Mouse (Mus musculus) forebrain, postnatal 0 days (tissue): ENCODE results near the gene Kbtbd7. TPM values are rescaled to one million over a fixed set of nuclear protein-coding genes. Genes with fewer than 3 reads are reported as not detected.

Source experiments
- ATAC-seq: fragments of 200-750 bp; cut with Nextera tagmentation; 2 replicates; pipeline ENCODE4 v1.8.0; 2017; ENCODE audit warnings: mild to moderate bottlenecking, moderate library complexity
- DNase-seq: peaks from one replicate; pipeline ENCODE4 v3.0.0-alpha.2; 2015
- H3K27ac ChIP-seq: fragments of 300-500 bp; sonication (generic); 2 replicates; pipeline ENCODE4 v1.5.1; 2014; ENCODE audit warnings: low read depth, mild to moderate bottlenecking, antibody characterized with exemption, low read length, moderate library complexity, mixed read lengths
- H3K27me3 ChIP-seq: fragments of 300-500 bp; sonication (generic); 2 replicates; pipeline ENCODE4 v1.6.1; 2014; ENCODE audit warnings: mild to moderate bottlenecking, low read length, mixed read lengths; ENCODE audit not compliant: insufficient read depth
- H3K36me3 ChIP-seq: fragments of 300-500 bp; sonication (generic); 2 replicates; pipeline ENCODE4 v1.6.1; 2014; ENCODE audit warnings: mild to moderate bottlenecking, moderate library complexity; ENCODE audit not compliant: insufficient read depth
- H3K4me1 ChIP-seq: fragments of 300-500 bp; sonication (generic); 2 replicates; pipeline ENCODE4 v1.6.1; 2014; ENCODE audit warnings: antibody characterized with exemption; ENCODE audit not compliant: insufficient read depth
- H3K4me2 ChIP-seq: fragments of 300-500 bp; sonication (generic); 2 replicates; pipeline ENCODE4 v1.6.1; 2014; ENCODE audit warnings: low read depth, mild to moderate bottlenecking, moderate library complexity
- H3K4me3 ChIP-seq: fragments of 300-500 bp; sonication (generic); 2 replicates; pipeline ENCODE4 v1.5.1; 2014; ENCODE audit warnings: low read depth, low read length, mixed read lengths
- H3K9ac ChIP-seq: fragments of 300-500 bp; sonication (generic); 2 replicates; pipeline ENCODE4 v1.6.1; 2014; ENCODE audit warnings: mild to moderate bottlenecking
- H3K9me3 ChIP-seq: fragments of 300-500 bp; sonication (generic); 2 replicates; pipeline ENCODE4 v1.6.1; 2016; ENCODE audit warnings: low read length
- CTCF ChIP-seq: sonication (generic); IDR thresholded peaks from 2 replicates; pipeline ENCODE4 v1.5.1; 2016; ENCODE audit warnings: antibody characterized with exemption, control low read depth, low read depth
- WGBS: fragments of 180-500 bp; shearing (Covaris S2); extraction: QIAGEN DNeasy Blood & Tissue Kit; methylation state at CpG from one replicate; pipeline ENCODE4 v1.1.7; 2014; 5-methylcytosine and 5-hydroxymethylcytosine counted together
- polyA plus RNA-seq: library from polyadenylated mRNA; unstranded; fragments of >200 nt; fragmentation: Nextera tagmentation; extraction: Ambion mirVana; gene quantifications from 2 replicates; pipeline ENCODE4 v1.2.1, GENCODE M21; 2015
- total RNA-seq: library from RNA; depleted of rRNA; stranded (reverse); fragments of >200 nt; gene quantifications from 2 replicates; pipeline ENCODE4 v1.2.3, GENCODE M21; 2014

The Kbtbd7 gene
- total and polyA plus RNA-seq, 2 experiments from 2014 or later = 13.7 to 40.7 TPM

DNA sequence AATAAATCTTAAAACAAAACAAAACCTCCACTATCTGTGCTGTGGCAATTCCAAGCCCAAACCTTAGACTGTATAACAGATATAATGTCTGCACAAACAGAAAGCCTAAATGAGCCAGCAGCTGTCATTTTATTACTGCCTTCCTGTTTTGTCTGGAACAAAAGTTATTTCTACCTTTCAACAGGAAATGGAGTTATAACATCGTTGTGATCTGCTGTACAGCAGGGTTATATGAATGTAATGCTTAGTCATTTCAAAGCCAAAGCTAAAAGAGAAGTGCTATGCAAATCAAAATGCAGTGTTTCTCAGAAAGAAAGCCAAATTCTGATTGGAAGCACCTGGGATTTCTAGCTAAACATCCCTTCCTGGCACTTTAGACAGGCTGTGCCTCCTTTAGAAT lies 33.0 kb upstream of the Kbtbd7 start:
- DNase-seq (no peak), ATAC-seq (no peak)
- Histone ChIP-seq H3K36me3 (no peaks in the 10 kb centered on the region), H3K4me1 (peaks cover 4% of the 10 kb centered on the region; the same call in 1 of the 2 replicates), H3K4me3 (no peak overlapping the region), H3K9me3 (no peaks in the 10 kb centered on the region), H3K27me3 (no peaks in the 10 kb centered on the region), H3K9ac (no peak overlapping the region), H3K27ac (no peak overlapping the region), H3K4me2 (no peak overlapping the region)
- 77% methylated on average over 1 of the region's 1 CpGs for WGBS
- no peak for TF ChIP-seq CTCF

DNA sequence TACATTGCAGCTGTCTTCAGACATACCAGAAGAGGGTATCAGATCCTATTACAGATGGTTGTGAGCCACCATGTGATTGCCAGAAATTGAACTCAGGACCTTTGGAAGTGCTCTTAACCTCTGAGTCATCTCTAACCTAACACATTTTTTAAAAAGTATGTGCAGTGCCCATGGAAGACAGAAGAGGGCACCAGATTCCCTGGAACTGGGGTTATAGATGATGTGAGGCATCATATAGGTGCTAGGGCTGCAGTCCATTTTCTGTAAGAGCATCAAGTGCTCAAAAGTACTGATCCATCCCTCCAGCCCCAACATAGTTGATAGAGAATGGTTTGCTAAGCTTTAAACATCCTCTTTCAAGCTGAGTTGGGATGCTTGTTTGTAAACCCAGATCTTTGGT lies 31.7 kb upstream of the Kbtbd7 start:
- Histone ChIP-seq H3K4me1 (no peaks in the 10 kb centered on the region), H3K27me3 (no peaks in the 10 kb centered on the region), H3K27ac (no peak overlapping the region), H3K36me3 (no peaks in the 10 kb centered on the region), H3K4me3 (no peak overlapping the region), H3K4me2 (no peak overlapping the region), H3K9ac (no peak overlapping the region), H3K9me3 (no peaks in the 10 kb centered on the region)
- TF ChIP-seq CTCF = peak; percentile 69
- DNase-seq (peak; percentile 27), ATAC-seq (no peak)

DNA sequence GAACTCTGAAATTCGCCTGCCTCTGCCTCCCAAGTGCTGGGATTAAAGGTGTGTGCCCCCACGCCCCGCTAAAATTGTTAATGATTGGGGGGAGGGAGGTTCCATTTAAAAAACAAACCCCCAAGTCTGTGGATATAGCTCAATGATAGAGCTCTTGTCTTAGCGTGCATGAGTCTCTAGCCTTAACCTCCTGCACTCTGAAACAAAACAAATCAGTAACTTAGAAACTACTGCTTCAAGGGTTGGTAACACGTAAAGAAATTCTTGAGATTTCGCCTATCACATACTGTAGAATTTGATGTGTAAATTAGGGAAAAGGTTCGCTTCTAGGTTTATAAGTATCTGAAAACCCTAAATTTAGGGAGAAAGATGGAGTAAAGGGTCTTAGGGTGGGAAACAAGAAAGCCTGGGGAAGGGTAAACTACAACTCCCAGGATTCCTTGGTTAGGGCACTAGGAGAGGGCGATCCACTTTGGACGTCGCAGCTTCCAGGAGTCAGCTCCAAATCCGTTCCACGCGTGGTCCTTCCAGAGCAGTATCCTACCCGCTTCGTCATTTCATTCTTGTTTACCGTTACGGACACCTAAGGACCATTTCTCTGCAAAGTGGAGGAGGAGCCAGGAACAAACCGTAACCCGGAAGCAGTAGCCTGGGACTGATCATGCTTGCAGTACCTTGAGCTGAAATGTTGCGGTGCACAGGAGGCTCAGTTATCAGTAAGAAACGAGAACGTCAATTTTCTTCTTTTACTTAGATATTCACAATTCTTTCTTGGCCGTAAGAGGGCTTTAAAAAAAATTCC lies 28.8 kb upstream of the Kbtbd7 start, which contains the start of gene Mtrf1:
Mtrf1 (plus strand) TSS at position 452 of the 802 bp plus-strand sequence.
- no peaks in the 10 kb centered on the region for H3K9me3 ChIP-seq
- ATAC-seq = peak; percentile 98
- H3K4me3 ChIP-seq = peak within 1 kb of the TSS; percentile 46
- DNase-seq = peak; percentile 89
- H3K4me1 ChIP-seq = no peaks in the 10 kb centered on the region
- H3K36me3 ChIP-seq = peaks cover 4% of the 10 kb centered on the region; the same call in 1 of the 2 replicates
- no peaks in the 10 kb centered on the region for H3K27me3 ChIP-seq
- TF ChIP-seq CTCF = peak; percentile 20; the same call in 1 of the 2 replicates
- H3K27ac ChIP-seq = peak within 1 kb of the TSS; percentile 83
- H3K9ac ChIP-seq = peak within 1 kb of the TSS; percentile 57
- peak within 1 kb of the TSS; percentile 64 for H3K4me2 ChIP-seq
- 19% methylated on average over 23 of the region's 23 CpGs for WGBS

DNA sequence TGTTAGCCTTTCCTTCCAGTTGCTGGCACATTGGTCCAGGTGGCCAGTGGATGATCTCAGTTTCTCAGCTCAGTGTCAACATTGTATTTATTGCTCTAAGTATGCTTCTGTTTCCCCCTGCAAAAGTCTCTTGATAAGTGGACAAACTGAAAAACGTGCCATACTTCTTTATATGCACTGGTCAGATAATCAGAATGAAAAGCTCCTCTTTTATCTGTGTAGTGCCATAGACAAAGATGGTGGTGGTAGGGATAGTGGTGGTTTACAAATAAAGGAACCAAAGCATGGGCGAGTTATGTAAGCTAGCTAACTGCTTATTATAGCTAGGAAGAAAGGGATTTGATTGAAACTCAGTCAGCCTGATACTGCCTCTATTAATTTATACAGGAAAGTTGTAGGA lies 18.7 kb upstream of the Kbtbd7 start:
- H3K27me3 ChIP-seq = no peaks in the 10 kb centered on the region
- TF ChIP-seq CTCF = no peak

DNA sequence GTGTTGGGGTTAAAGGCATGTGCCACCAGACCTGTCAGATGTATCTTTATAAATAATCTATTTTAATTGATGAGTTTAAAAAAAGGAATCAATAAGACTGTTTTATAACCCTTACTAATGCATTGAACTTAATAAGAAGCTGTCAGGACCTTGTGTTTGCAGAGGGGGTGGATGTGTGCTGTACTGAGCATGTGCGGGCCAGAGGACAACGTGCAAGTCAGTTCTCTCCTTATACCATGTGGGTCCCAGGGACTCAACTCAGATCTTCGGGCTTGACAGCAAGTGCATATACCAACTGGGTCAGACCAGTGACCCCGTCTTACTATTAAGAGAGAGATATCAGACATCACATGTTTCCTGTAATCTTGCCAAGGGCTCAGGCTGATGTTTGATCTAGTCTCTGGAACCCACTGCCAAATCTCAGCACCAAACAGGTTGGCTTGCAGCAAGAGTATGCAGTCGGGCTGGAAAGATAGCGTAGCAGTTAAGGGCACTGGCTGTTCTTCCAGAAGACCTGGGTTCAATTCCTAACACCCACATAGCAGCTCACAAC lies 17.0 kb upstream of the Kbtbd7 start:
- H3K4me3 ChIP-seq = no peak overlapping the region
- H3K9me3 ChIP-seq = no peaks in the 10 kb centered on the region
- no peak overlapping the region for H3K9ac ChIP-seq
- 95% methylated on average over 6 of the region's 6 CpGs for WGBS
- ATAC-seq = no peak
- H3K4me1 ChIP-seq = no peaks in the 10 kb centered on the region
- no peak for DNase-seq
- TF ChIP-seq CTCF = no peak
- H3K4me2 ChIP-seq = no peak overlapping the region
- H3K27ac ChIP-seq = no peak overlapping the region
- H3K36me3 ChIP-seq = peaks cover 6% of the 10 kb centered on the region
- no peaks in the 10 kb centered on the region for H3K27me3 ChIP-seq

More for the DNA sequence above, 18.7 kb upstream of the Kbtbd7 start:
- no peak overlapping the region for H3K27ac ChIP-seq
- no peaks in the 10 kb centered on the region for H3K4me1 ChIP-seq
- H3K4me2 ChIP-seq = no peak overlapping the region
- no peak overlapping the region for H3K9ac ChIP-seq
- H3K4me3 ChIP-seq = no peak overlapping the region
- peaks cover 3% of the 10 kb centered on the region for H3K36me3 ChIP-seq
- DNase-seq (no peak), ATAC-seq (no peak)
- WGBS = 77% methylated on average over 2 of the region's 2 CpGs
- no peaks in the 10 kb centered on the region for H3K9me3 ChIP-seq

DNA sequence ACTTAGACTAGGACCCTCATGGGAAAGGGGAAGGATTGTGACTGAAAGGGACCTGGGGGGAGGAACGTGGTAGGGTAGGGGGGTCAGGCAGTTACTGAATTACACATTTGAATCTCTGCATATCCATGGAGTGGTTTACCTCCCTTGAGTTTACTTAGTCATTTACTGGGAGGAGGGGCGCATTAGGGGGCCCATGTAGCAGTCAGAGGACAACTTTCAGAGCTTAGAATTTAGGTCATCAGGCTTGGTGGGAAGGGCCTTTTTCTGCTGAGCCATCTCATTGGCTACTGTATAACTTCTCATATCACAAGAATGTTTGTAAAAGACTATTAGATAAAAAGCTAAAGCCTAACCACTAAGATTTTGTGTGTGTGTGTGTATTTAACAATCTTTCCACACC lies 15.6 kb upstream of the Kbtbd7 start:
- 80% methylated on average over 2 of the region's 2 CpGs for WGBS
- Histone ChIP-seq H3K9me3 (no peaks in the 10 kb centered on the region), H3K4me1 (no peaks in the 10 kb centered on the region), H3K27ac (no peak overlapping the region), H3K9ac (no peak overlapping the region), H3K4me2 (no peak overlapping the region), H3K4me3 (no peak overlapping the region), H3K27me3 (no peaks in the 10 kb centered on the region), H3K36me3 (peaks cover 6% of the 10 kb centered on the region)
- no peak for TF ChIP-seq CTCF
- no peak for DNase-seq
- ATAC-seq = no peak

DNA sequence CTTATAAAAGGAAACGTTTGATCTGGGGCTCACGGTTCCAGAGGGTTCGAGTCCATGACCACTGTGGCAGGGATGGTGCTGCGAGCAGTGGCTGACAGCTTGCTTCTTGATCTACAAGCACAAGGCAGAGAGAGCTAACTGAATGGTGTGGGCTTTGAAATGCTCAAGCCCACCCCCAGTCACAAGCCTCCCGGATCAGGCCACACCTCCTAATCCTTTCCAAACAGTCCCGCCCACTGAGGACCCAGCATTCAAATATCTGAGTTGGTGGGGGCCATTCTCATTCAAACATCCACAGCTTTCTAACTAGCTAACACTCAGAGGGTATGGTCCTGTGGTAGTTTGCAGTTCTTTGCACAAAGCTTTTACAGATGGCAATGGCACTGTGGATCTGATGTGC lies 13.2 kb upstream of the Kbtbd7 start:
- DNase-seq (no peak), ATAC-seq (no peak)
- WGBS = 83% methylated on average over 6 of the region's 6 CpGs
- no peaks in the 10 kb centered on the region for H3K9me3 ChIP-seq
- no peak for TF ChIP-seq CTCF
- H3K9ac ChIP-seq = no peak overlapping the region
- no peaks in the 10 kb centered on the region for H3K27me3 ChIP-seq
- H3K4me2 ChIP-seq = no peak overlapping the region
- no peak overlapping the region for H3K4me3 ChIP-seq
- peaks cover 10% of the 10 kb centered on the region for H3K36me3 ChIP-seq
- no peak overlapping the region for H3K27ac ChIP-seq
- H3K4me1 ChIP-seq = no peaks in the 10 kb centered on the region
